Mouse (Mus musculus): ENCODE data around the gene Epb41l1. TPM values are rescaled to one million over a fixed set of nuclear protein-coding genes. Genes with fewer than 3 reads are reported as not detected.

The Epb41l1 gene
- polyA plus RNA-seq, 1 experiment from 2014 or later = 3.3 TPM

DNA sequence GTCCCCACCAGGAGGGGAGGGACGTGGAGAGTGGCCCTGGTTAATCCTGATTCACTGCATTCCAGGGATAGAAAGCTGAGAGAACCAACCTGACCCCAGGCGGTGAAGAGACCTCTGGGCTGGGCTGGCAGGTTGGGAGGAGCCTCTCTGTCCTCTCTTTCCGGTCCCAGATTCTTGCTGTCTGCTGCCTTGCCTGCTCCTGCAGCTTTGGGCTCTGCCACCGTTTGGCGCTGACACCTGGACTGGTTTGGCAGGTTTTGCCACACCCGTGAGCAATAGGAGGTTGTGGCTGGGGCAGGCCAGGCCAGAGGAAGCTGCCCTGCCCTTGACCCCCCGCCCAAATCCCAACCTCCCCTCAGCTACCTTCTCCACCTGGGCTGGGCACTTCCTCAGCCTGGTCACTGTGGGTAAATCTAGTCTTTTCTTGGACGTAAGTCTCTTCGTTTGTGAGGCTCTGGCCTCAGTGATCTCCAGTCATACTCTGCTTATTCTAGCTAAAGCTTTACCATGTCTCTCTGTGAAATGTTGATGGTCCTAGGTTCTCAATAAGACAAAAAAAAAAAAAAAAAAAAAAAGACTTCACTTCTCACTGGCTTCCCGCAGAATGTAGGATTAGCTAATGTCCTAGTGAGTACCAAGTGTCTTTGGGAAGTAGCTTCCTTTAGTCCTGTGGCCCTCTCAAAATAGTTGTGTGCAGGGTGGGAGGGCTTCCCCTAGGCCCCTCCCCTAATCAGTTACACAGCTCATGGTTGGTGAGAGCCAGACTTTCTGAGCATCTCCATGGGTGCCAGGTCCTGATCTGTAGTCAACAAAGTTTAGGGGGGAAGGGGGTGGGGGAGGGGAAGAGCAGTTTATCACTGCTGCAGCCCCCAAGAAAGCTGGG, 26.9 kb downstream of the Epb41l1 start:
- Histone ChIP-seq H3K4me2 (no peak overlapping the region), H3K27me3 (replicated peaks) (no peaks in the 10 kb centered on the region)

DNA sequence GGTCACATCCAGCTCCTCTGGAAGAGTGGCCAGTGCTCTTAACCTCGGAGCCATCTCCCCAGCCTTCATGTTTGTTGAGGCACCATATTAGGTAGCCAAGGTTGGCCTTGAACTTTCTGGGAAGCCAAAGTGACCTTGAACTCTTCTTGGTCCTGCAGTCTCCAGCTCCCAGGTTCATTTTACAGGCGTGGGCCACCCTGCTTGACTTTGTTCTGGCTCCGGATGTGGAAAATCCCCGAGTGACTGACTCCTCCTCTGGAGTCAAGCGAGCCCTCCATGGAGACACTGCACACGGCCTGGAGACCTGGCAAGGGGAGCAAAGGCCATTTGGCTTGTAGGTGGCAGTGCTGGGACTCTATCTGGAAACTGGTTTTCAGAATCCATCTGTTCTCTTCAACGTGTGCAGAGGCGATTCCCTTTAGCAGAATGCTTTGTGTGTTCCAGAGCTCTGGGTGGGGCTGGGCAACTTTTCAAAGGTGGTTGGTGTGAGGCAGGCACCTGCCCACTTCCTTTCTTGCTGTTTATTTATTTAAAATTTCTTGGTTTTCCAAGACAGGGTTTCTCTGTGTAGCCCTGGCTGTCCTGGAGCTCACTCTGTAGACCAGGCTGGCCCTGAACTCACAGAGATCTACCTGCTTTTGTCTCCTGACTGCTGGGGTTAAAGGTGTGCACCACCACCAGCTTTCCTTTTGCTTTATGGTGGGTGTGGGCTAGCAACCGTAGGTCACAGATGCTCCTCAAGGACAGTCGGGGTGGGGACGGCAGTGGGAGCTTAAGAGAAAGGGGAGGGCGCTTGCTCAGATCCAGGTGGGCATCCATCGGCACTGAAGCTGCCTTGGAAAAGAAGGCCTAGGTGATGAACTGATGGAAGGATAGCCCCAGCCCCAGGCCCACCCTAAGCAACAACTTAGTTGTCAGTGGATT, 30.8 kb downstream of the Epb41l1 start:
- Histone ChIP-seq H3K36me3 (no peaks in the 10 kb centered on the region), H3K4me3 (replicated peaks) (no peak overlapping the region), H3K9ac (no peak overlapping the region), H3K27me3 (replicated peaks) (no peaks in the 10 kb centered on the region), H3K4me2 (no peak overlapping the region), H3K9me3 (no peaks in the 10 kb centered on the region), H3K4me1 (peaks cover 15% of the 10 kb centered on the region; the same call in 1 of the 2 replicates), H3K27ac (peak overlapping the region; percentile 62; the same call in 1 of the 2 replicates)
- 72% methylated on average over 13 of the region's 13 CpGs for WGBS
- ATAC-seq (ENCODE audit: insufficient read depth, low FRiP score, low read depth) = no peak

More for the DNA sequence above, 26.9 kb downstream of the Epb41l1 start:
- ATAC-seq (ENCODE audit: insufficient read depth, low FRiP score, low read depth) = peak; percentile 81
- H3K9me3 ChIP-seq = no peaks in the 10 kb centered on the region
- H3K9ac ChIP-seq = no peak overlapping the region
- no peaks in the 10 kb centered on the region for H3K36me3 ChIP-seq
- H3K4me1 ChIP-seq = 0 out of 2 replicates have a peak, but pooled peaks cover 13% of the 10 kb centered on the region
- H3K4me3 ChIP-seq (replicated peaks) = no peak overlapping the region
- WGBS = 17% methylated on average over 10 of the region's 10 CpGs
- peak overlapping the region; percentile 88 for H3K27ac ChIP-seq

DNA sequence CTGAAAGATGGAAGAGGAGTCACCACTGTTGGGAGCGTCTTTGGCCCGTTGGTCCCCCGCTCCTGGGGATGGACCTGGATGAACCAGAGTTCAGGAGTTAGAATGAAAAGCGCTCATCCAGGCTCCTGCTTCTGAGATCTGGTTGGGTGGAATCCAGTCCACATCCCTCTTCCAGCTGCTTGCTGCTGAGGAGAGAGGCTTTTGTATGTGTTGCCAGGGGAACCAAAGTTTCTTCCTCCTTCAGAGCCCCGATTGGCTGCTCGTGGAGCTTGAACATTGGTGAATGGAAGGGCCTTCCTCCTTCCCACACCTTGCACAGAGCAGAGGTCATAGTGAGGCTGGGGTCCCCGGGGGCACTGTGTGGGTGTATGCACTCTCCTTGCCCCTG, 31.4 kb downstream of the Epb41l1 start:
- ATAC-seq (ENCODE audit: insufficient read depth, low FRiP score, low read depth) = no peak
- Histone ChIP-seq H3K27ac (no peak overlapping the region), H3K4me1 (peaks cover 15% of the 10 kb centered on the region; the same call in 1 of the 2 replicates), H3K4me3 (replicated peaks) (no peak overlapping the region), H3K36me3 (no peaks in the 10 kb centered on the region), H3K9ac (no peak overlapping the region), H3K4me2 (no peak overlapping the region), H3K9me3 (no peaks in the 10 kb centered on the region), H3K27me3 (replicated peaks) (no peaks in the 10 kb centered on the region)
- 80% methylated on average over 7 of the region's 7 CpGs for WGBS

DNA sequence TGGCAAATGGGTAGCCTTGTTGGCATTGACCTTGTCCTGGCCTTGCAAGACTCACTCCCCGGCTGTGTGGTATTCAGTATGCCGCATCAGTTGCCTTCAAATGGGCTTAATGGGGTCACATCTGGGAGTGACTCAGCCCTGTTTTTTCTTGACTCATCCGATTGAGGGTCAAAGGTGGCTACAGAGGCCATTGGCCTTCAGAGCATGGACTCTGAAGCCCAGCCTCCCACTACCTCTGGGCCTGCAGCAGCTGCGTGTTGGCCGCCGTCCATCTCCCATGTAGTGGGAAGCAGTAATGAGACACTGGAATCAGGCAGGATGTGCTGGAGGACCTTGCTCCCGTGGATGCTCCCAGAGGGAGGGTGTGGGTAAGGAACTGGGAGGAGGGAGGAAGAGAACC, 33.1 kb downstream of the Epb41l1 start:
- Histone ChIP-seq H3K27ac (no peak overlapping the region), H3K27me3 (replicated peaks) (no peaks in the 10 kb centered on the region), H3K9me3 (no peaks in the 10 kb centered on the region), H3K4me2 (no peak overlapping the region), H3K36me3 (no peaks in the 10 kb centered on the region), H3K9ac (no peak overlapping the region), H3K4me1 (peaks cover 9% of the 10 kb centered on the region), H3K4me3 (replicated peaks) (no peak overlapping the region)
- no peak for ATAC-seq (ENCODE audit: insufficient read depth, low FRiP score, low read depth)
- 66% methylated on average over 7 of the region's 7 CpGs for WGBS

DNA sequence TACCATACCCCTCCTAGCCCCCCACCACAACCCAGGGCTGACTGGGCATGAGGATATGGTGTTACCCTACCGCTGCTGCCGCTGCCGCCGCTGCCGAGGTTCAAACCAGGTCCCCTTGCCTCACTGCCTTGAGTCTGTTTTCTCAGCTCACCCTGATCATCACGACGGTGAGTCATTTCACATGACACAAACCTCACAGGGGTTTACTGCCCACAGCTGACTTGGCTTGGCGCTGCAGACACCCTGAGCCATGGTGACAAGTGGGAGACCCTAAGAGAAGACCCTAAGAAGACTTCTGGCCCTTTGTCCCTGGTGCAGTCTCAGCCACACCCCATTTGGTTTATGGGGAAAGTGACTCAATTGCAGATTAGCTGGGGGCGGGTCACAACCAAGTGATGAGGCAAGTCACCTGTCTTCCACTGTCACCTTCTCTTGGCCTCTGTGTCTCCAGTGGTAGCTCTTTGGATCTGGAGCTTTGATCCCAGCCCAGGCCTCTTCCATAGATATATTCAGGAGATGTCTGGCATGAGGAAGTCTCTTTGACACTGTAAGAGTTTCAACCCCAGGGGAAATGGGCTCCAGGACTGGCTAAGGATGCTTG, 34.9 kb downstream of the Epb41l1 start:
- Histone ChIP-seq H3K36me3 (no peaks in the 10 kb centered on the region), H3K9ac (no peak overlapping the region), H3K4me3 (replicated peaks) (no peak overlapping the region), H3K4me2 (no peak overlapping the region), H3K27me3 (replicated peaks) (no peaks in the 10 kb centered on the region), H3K4me1 (peaks cover 9% of the 10 kb centered on the region), H3K9me3 (no peaks in the 10 kb centered on the region), H3K27ac (no peak overlapping the region)
- 85% methylated on average over 9 of the region's 9 CpGs for WGBS
- no peak for ATAC-seq (ENCODE audit: insufficient read depth, low FRiP score, low read depth)

DNA sequence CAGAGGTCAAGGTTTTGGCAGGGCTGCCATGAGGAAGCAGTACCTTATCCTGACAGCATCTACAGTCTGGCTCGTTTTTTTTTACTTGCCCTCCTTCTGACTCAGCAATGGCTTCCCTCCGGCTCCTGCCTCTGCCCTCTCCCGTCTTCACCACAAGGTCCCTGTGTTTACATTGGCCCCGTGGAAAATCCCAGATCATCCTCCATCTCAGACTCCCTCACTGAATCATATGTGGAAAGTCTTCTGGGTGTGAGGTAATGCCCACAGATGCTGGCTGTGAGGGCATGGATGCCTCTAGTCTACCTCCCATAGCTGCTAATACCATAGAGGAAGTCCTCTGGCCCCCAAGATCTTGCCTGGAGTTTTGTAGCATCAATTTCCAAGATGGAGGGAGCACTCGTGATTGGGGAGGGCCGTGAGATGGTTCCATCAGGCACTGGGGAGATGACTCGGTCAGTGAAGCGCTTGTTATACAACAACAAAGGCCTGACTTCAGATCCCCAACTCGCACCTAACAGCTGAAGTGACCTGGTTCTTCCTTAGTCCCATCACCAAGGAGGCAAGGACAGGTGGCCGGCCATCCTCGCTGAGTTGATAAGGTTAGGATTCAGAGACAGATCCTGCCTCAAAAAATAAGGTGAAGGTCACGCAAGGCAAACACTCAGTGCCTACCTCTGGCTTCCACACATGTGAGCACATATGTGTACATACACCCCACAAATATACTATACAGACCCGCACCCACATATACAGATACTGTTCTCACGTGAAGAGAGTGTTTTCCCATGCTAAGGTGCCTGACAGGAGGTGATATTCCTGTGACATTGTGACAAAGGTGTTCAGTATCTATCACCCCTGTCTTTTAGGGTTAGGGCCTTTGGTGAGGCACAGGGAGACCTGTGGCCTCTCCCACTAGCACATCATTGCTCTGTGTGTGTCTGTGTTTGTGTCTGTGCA, 36.0 kb downstream of the Epb41l1 start:
- WGBS = 68% methylated on average over 14 of the region's 14 CpGs
- no peaks in the 10 kb centered on the region for H3K36me3 ChIP-seq
- H3K27ac ChIP-seq = no peak overlapping the region
- H3K4me3 ChIP-seq (replicated peaks) = no peak overlapping the region
- H3K27me3 ChIP-seq (replicated peaks) = no peaks in the 10 kb centered on the region
- no peak overlapping the region for H3K9ac ChIP-seq
- no peak overlapping the region for H3K4me2 ChIP-seq
- peaks cover 4% of the 10 kb centered on the region for H3K4me1 ChIP-seq
- H3K9me3 ChIP-seq = no peaks in the 10 kb centered on the region
- no peak for ATAC-seq (ENCODE audit: insufficient read depth, low FRiP score, low read depth)

DNA sequence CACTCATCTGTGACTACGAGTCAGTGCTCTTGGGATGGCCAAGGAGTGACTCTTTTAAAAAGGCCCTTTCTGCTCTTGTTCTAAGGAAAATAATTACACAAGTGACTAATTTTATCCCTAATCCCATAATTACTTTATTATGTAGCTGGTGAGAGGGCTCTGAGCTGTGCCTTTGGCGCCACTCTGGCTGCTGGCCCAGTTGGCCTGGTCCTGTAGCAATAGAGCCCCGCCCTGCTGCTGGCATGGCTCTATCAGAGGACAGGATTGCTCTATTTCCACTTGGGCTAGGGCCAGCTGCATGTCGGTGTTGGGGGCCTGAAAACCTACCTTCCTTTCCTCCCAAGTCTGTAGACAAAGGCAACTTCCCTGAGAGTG, 36.6 kb downstream of the Epb41l1 start:
- Histone ChIP-seq H3K4me3 (replicated peaks) (no peak overlapping the region), H3K36me3 (no peaks in the 10 kb centered on the region), H3K4me1 (peaks cover 8% of the 10 kb centered on the region), H3K9me3 (no peaks in the 10 kb centered on the region), H3K4me2 (no peak overlapping the region), H3K9ac (no peak overlapping the region), H3K27ac (no peak overlapping the region), H3K27me3 (replicated peaks) (no peaks in the 10 kb centered on the region)
- WGBS = 52% methylated on average over 4 of the region's 4 CpGs
- ATAC-seq (ENCODE audit: insufficient read depth, low FRiP score, low read depth) = no peak; the same call in 1 of the 2 replicates

DNA sequence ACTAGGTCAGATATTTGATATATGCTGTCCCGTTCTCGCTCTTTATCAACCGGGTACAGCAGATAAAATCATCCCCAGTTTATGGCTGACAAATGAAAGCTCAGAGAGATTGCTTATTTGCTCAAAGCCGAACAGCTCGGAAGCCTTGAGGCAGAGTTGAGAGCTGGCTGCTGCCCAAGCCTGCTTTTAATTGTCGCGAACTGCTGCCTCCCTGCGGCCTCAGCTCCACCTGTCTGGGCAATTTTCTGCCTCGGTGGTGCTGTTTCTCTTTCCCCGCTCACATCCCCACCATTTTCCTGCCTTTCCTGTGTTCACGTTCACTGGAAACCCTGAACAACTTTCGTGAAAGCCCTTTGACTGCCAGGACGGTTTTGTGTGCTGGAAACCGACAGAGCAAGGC, 39.8 kb downstream of the Epb41l1 start:
- no peak overlapping the region for H3K4me2 ChIP-seq
- no peak overlapping the region for H3K9ac ChIP-seq
- no peaks in the 10 kb centered on the region for H3K27me3 ChIP-seq (replicated peaks)
- WGBS = 36% methylated on average over 14 of the region's 14 CpGs
- no peaks in the 10 kb centered on the region for H3K9me3 ChIP-seq
- H3K4me1 ChIP-seq = peaks cover 10% of the 10 kb centered on the region; the same call in 1 of the 2 replicates
- H3K4me3 ChIP-seq (replicated peaks) = no peak overlapping the region
- no peak overlapping the region for H3K27ac ChIP-seq
- H3K36me3 ChIP-seq = no peaks in the 10 kb centered on the region
- no peak; the same call in 1 of the 2 replicates for ATAC-seq (ENCODE audit: insufficient read depth, low FRiP score, low read depth)

DNA sequence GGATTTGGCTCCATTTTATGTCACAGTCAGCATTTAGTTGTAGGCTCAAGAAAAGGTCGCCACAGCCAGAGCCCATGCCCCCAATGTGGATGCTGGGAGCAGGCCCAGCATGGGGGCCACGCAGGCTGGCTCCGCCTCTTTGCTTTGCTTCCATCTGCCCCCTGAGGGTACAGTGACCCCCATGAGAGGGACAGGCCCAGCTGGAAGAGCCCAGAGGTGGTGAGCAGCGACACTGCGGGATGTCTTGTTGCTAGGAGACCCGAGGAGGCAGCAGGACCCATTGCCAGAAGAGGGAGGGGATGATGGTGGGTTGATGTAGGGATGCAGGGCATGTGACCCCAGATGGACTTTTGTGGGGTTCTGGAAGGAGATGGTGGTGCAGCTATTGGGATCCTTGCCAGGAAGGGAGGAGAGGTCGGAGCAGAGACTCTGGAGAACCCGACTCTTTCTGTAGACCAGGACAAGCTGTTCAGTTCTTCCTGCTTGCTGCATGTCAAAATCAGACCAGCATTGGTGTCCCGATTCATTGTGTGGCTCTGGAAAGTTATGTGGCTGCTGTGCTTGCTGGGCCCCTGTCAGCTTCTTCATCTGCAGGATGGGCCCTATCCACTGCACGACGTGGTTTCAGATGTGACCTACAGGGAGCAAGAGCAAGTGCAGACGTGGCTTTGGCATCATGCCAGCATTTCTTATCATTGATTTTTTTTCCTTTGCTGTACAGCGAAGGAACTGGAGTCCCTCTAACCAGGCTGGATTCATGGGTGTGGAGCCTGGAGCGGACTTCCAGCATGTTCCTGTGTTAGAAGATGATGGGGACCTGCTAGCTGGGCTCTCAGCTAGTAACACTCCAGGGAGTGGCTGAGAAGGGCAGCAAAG, 41.7 kb downstream of the Epb41l1 start:
- H3K9ac ChIP-seq = no peak overlapping the region
- no peak overlapping the region for H3K4me3 ChIP-seq (replicated peaks)
- H3K9me3 ChIP-seq = no peaks in the 10 kb centered on the region
- H3K27ac ChIP-seq = 0 out of 2 replicates have a peak overlapping the region, but pooled peaks have one; percentile 14
- H3K4me2 ChIP-seq = no peak overlapping the region
- peak; percentile 69 for ATAC-seq (ENCODE audit: insufficient read depth, low FRiP score, low read depth)
- H3K36me3 ChIP-seq = no peaks in the 10 kb centered on the region
- H3K27me3 ChIP-seq (replicated peaks) = no peaks in the 10 kb centered on the region
- 47% methylated on average over 14 of the region's 14 CpGs for WGBS
- peaks cover 10% of the 10 kb centered on the region; the same call in 1 of the 2 replicates for H3K4me1 ChIP-seq

DNA sequence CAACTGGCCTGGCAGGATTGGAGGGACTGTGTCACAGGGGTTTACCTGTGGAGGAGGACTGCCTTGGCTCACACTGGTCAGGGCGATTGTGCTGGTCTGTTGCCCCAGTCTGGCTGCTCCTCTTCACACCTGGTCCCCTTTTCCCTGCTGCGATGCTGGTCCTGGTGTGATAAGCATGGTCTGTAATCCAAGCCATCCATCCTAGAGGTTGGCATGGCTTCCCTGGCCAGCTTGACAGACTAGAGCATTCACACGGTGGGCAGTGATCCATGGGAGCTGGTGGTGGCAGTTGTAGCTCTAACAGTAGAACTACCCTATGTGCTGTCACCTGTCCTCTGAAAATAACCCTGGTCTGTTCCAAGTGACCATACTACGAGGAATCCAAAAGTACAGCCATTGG, 43.7 kb downstream of the Epb41l1 start:
- 0 out of 2 replicates have a peak, but pooled peaks cover 10% of the 10 kb centered on the region for H3K4me1 ChIP-seq
- no peak for ATAC-seq (ENCODE audit: insufficient read depth, low FRiP score, low read depth)
- no peaks in the 10 kb centered on the region for H3K36me3 ChIP-seq
- H3K27me3 ChIP-seq (replicated peaks) = no peaks in the 10 kb centered on the region
- 83% methylated on average over 4 of the region's 4 CpGs for WGBS
- no peak overlapping the region for H3K9ac ChIP-seq
- H3K27ac ChIP-seq = no peak overlapping the region
- no peaks in the 10 kb centered on the region for H3K9me3 ChIP-seq
- H3K4me3 ChIP-seq (replicated peaks) = no peak overlapping the region
- H3K4me2 ChIP-seq = no peak overlapping the region

Data from stomach, embryonic 15.5 days (tissue).